Mouse (Mus musculus) embryonic stem cell, embryonic (primary cell): ENCODE measurements around the gene Doc2b.

Experiments used
- CTCF ChIA-PET, 4 experiments: fragments of 300-600 bp in 2 of 4; fragments of 350-600 bp in 2 of 4; sonication (Branson Sonifier 250); formaldehyde crosslinking; loops; one replicate each; lab custom pipeline; 2022; ENCODE audit warnings: inconsistent platforms in 2 of 4; lab: Charles Lee
- POLR2A ChIA-PET, 4 experiments: fragments of 300-600 bp in 2 of 4; fragments of 350-600 bp in 2 of 4; sonication (Branson Sonifier 250); formaldehyde crosslinking; loops; one replicate each; lab custom pipeline; 2022; ENCODE audit warnings: antibody characterized with exemption in 4 of 4, inconsistent platforms in 1 of 4; lab: Charles Lee

Gene Doc2b

DNA sequence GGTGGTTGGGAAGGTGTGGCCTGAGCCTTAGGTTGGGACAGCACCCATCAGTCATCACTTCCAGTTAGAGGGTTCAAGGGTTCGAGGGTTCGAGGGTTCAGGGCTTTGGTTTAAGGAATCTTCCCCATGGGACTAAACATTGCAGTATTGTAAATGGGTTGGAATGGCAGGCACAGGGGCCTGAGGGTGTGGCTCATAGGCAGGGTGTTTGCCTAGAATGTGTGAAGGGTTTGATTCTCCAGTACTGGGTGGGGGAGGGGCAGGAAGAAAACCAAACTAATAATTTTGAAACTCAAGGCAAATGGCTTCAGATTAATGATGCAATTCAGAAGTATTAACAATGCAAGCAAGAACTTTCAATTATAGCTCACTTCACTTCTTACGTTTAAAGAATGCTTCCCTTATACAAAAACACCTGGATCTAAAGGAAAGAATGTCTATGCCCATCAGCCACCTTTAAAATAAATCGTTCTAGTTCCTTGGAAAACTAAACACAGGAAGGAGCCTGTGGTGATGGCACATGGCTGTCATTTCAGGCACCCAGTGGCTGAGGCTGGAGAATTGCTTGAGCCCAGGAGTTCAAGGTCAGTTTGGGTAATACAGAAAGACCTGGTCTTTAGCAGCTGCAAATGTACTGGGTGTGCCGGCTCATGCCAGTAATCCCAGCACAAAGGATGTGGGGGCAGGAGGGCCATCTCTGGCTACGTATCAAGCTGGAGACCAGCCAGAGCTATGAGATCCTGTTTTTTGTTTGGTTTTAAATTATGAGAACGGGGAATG is 6.1 kb upstream of the Doc2b start:
- CTCF ChIA-PET: interaction anchor here in 3 of 4 experiments (0.6 to 1.7 kb wide), 4 partner anchors 102 to 461 kb away, joined by 3 read pairs; no protein-coding TSS in a partner anchor
- POLR2A ChIA-PET: interaction anchor here in 1 of 4 experiments (0.6 to 2.8 kb wide), 6 partner anchors 12 to 1938 kb away, joined by 3 to 7 read pairs (median 4); no protein-coding TSS in a partner anchor

DNA sequence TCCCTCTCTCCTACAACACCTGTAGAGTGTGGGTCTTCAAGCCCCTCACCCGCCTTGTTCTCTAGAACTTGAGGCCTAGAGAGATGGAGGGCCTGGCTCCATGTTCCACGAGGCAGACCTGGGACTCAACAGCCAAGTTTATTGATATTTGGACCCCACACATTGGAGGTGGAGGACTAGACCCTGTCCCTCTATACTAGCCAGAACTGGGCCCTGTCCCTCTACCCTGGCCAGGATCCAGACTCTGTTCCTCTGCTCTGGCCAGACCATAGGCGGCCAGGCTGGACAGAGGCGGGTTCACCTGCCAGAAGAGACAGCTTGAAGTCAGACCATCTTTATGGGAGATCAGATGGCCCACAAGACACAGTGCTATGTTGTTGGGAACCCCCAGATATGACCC is 5.5 kb upstream of the Doc2b start:
- POLR2A ChIA-PET: interaction anchor here in 1 of 4 experiments (1.6 to 1.7 kb wide), 2 partner anchors 11 to 14 kb away, joined by 4 to 5 read pairs; no protein-coding TSS in a partner anchor
- CTCF ChIA-PET: no interaction called here

DNA sequence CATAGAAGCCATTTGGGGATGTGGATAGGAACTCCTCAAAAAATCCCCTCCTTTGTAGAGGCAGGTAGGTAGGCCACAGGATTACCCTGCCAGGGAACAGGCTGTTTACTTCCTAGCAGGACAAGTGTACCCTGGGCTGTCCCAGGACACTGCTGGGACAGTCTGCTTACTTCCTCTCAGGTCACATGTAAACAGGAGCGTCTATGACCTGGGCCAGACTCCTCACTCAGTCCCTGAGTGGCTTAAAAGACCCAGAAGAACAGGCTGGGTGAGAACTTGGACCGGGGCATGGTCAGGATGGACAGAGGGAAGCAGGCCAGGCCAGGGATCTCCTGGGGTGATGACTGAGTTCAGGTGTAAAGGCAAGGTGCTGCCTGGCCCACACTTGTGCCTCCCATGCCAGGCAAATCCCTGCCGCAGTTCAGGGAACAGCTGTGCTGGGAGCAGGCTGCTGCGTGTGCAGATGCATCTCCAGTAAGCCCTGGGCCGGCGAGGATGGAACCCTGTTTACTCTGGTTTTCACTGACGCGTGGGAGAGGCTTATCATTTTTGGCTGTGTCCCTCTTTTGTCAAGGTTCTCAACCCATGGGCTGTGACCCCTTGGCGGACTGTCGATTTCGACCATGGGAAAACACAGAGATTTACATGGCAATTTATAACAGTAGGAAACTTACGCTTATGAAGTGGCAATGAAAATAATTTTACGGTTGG is 842 bp upstream of the Doc2b start:
- CTCF ChIA-PET: no interaction called here
- POLR2A ChIA-PET: no interaction called here

GRCm38 (mm10) chr11:75795321-75795636 is 570 bp downstream of the Doc2b start:
- CTCF ChIA-PET: interaction anchor here in 2 of 4 experiments (1.0 to 2.7 kb wide), 3 partner anchors 12 to 172 kb away, joined by 3 to 17 read pairs (median 5); no protein-coding TSS in a partner anchor
- POLR2A ChIA-PET: interaction anchor here in 2 of 4 experiments (0.8 to 1.1 kb wide), 3 partner anchors 10 to 24 kb away, joined by 3 read pairs; no protein-coding TSS in a partner anchor

DNA sequence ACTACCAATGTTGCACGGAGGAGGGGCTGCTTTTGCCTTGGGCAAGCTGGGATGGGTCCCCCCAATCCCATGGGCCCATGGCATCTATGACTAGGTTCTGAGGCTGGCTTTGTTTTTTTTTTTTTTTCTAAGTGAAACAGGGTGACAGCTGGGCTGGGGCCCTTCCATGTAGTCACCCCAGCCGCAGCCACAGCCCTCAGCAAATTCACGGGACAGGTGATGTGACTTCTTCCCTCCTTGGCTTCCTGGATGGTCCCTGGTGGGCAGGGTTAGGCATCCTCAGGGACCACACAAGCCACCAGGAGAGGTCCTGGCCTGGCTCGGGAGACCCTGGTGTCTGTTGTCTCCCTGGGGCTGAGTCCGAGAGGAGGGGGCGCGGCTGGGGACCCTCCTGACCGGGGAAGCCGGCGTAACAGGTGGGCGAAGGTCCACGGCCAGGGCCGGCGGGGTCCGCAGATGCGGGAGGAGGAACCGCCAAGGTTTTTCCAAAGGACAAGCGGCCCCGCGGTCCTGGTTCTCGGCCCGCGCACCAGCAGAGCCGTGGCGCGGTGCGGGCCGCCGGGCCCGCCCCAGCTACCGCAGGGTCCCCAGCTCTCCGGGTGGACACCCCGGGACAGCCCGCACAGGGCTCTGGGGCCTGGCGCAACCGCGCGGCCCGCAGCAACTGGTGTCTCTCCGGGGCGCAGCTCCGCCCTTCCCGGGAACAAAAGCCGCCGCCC is 1.1 kb downstream of the Doc2b start:
- ChIA-PET CTCF (interaction anchor here in 2 of 4 experiments (1.0 to 2.7 kb wide), 3 partner anchors 12 to 172 kb away, joined by 3 to 17 read pairs (median 5); no protein-coding TSS in a partner anchor), POLR2A (interaction anchor here in 2 of 4 experiments (0.6 to 1.1 kb wide), 4 partner anchors 11 to 25 kb away, joined by 3 read pairs; no protein-coding TSS in a partner anchor)

GRCm38 (mm10) chr11:75793351-75793750 is 2.5 kb downstream of the Doc2b start:
- CTCF ChIA-PET: interaction anchor here in 3 of 4 experiments (0.6 to 2.7 kb wide), 7 partner anchors 11 to 138 kb away, joined by 3 to 17 read pairs (median 4); no protein-coding TSS in a partner anchor
- POLR2A ChIA-PET: interaction anchor here in 3 of 4 experiments (0.6 to 2.3 kb wide), 12 partner anchors 10 to 187 kb away, joined by 3 to 6 read pairs (median 3); partner anchors contain the start of gene Ywhae (in 1 of the 3)

GRCm38 (mm10) chr11:75792535-75792934 is 3.3 kb downstream of the Doc2b start:
- ChIA-PET POLR2A (interaction anchor here in 2 of 4 experiments (0.7 to 2.3 kb wide), 9 partner anchors 10 to 164 kb away, joined by 3 to 6 read pairs (median 3); partner anchors contain the start of gene Ywhae (in 1 of the 2)), CTCF (interaction anchor here in 3 of 4 experiments (0.5 to 1.7 kb wide), 5 partner anchors 10 to 332 kb away, joined by 3 to 4 read pairs (median 3); no protein-coding TSS in a partner anchor)

DNA sequence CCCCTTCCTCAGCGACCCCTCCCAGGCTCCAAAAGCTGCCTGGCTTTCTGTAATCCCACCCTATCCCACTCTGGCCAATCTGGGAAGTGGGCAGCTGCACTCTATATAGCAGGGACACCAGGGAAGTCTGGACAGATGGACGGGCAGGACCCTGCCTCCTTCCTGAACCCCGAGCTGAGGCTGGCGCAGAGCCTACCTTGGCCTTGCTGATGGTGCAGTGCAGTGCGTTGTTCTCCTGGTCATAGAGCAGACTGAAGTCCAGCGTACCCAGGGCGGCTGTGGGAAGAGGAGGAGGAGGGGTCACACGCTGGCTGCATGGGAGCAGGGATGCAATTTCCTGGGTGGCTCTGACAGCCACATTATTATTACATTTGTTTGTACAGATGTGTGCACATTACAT is 10.0 kb downstream of the Doc2b start:
- ChIA-PET CTCF (interaction anchor here in 3 of 4 experiments (0.6 to 2.4 kb wide), 4 partner anchors 10 to 181 kb away, joined by 3 to 5 read pairs (median 4); no protein-coding TSS in a partner anchor), POLR2A (interaction anchor here in 1 of 4 experiments (1.0 to 1.7 kb wide), 2 partner anchors 10 to 19 kb away, joined by 3 to 4 read pairs; no protein-coding TSS in a partner anchor)

DNA sequence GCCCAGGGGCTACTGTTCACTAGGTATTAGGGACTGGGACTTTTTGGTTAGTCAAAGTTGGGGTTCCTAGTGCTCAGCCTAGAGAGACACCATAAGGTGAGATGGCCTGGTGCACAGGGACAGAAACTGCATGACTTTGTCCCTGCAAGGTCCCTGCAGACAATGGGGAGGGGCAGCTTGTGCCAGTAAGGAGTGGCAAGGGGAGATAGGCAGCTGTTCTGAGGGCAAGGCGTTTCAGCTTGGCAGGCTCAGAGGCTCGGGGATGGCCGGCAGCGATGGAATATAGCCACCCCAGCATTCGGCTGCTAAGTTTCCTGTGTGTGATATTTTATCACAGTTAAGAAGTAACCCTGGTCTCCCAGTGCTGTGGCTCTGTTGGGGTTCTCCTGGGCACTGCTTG is 12.1 kb downstream of the Doc2b start:
- POLR2A ChIA-PET: interaction anchor here in 1 of 4 experiments (1.2 kb wide), 1 partner anchor 30 kb away, joined by 3 read pairs; no protein-coding TSS in a partner anchor

DNA sequence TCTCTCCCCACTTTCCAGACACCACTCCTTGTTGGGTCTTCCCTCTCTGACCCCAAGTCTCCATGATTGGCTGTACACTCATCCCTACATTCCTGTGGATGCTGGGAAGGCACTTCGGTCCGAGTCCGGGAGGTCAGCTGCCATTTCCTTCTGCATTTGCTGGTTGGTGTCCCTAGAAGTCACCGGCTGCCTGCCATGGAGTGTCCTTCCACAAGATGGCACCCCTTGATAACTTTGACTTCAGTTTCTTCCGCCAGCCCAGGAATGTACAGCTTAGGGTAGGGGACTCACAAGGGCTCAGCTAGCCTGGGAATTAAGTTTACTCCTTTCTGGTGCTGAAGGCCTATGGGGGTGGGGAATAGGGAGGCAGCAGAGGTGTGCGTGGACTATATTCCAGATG is 13.9 kb downstream of the Doc2b start:
- ChIA-PET CTCF (interaction anchor here (0.5 to 4.9 kb wide), 49 partner anchors 11 to 784 kb away, joined by 3 to 57 read pairs (median 4); partner anchors contain the start of genes 1700016K19Rik (in 1 of the 4) and Timm22 (in 1 of the 4)), POLR2A (interaction anchor here in 3 of 4 experiments (0.6 to 1.7 kb wide), 11 partner anchors 10 to 259 kb away, joined by 3 to 11 read pairs (median 3); no protein-coding TSS in a partner anchor)

More for the DNA sequence above, 12.1 kb downstream of the Doc2b start:
- CTCF ChIA-PET: interaction anchor here in 3 of 4 experiments (0.6 to 4.9 kb wide), 9 partner anchors 8 to 183 kb away, joined by 3 to 57 read pairs (median 21); no protein-coding TSS in a partner anchor

DNA sequence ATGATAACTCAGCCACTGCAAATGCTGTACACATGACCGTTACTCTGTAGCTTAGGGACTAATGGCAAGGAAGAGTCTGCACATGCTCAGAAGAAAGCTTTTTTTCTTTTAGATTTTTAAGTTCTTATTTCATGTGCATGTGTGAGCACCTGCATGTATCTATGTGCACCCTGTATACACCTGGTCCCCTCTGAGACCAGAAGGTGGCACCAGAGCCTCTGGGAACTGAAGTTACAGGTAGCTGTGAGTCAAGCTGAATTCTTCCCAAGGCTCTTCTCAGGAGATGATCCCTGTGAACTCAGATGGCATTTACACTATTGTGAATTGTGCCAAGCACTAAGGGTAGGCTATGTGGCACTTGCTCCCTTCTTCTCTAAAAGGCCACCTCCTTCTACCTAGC is 19.9 kb downstream of the Doc2b start:
- POLR2A ChIA-PET: interaction anchor here in 2 of 4 experiments (0.8 to 1.7 kb wide), 5 partner anchors 10 to 631 kb away, joined by 3 to 6 read pairs (median 4); partner anchors contain the start of genes Ywhae (in 2 of the 2) and Timm22 (in 1 of the 2)
- CTCF ChIA-PET: interaction anchor here (0.6 to 3.7 kb wide), 39 partner anchors 9 to 630 kb away, joined by 3 to 19 read pairs (median 4); no protein-coding TSS in a partner anchor

DNA sequence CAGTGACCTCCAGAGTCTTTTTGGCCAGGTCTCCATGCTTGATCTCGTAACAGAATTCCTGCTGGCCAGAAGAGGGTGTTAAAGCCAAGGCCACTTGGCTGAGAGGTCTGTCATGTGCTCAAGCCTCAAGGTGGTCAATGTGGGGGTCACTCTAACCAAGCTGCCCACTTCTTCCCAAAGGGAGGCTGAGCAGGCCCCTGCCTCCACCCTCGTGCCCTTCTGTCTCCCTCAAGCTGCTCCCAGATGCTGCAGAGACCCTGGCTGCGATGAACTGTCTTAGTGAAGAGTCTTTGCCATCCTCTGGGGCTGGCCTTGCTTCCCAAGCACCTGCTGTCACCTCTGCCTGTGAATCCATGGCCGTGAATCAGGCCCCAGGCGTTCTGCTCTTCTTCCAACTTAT is 23.3 kb downstream of the Doc2b start:
- ChIA-PET POLR2A (interaction anchor here in 2 of 4 experiments (0.6 to 4.0 kb wide), 5 partner anchors 17 to 154 kb away, joined by 3 to 25 read pairs (median 3); partner anchors contain the start of gene Ywhae (in 1 of the 2)), CTCF (interaction anchor here in 1 of 4 experiments (1.5 kb wide), 1 partner anchor 193 kb away, joined by 3 read pairs; no protein-coding TSS in a partner anchor)

- ChIA-PET CTCF (interaction anchor here (0.5 to 3.0 kb wide), 24 partner anchors 10 to 911 kb away, joined by 3 to 15 read pairs (median 4); no protein-coding TSS in a partner anchor), POLR2A (interaction anchor here in 3 of 4 experiments (0.6 to 3.9 kb wide), 15 partner anchors 24 to 226 kb away, joined by 3 to 12 read pairs (median 4); partner anchors contain the start of gene Ywhae (in 1 of the 3))
These were observed 26.6 kb downstream of the Doc2b start for GRCm38 (mm10) chr11:75769206-75769605.

GRCm38 (mm10) chr11:75768091-75768989 is 27.5 kb downstream of the Doc2b start:
- CTCF ChIA-PET: interaction anchor here in 3 of 4 experiments (0.6 to 2.5 kb wide), 22 partner anchors 9 to 910 kb away, joined by 3 to 15 read pairs (median 4); no protein-coding TSS in a partner anchor
- POLR2A ChIA-PET: interaction anchor here in 3 of 4 experiments (0.6 to 6.4 kb wide), 15 partner anchors 8 to 227 kb away, joined by 3 to 75 read pairs (median 3); no protein-coding TSS in a partner anchor

DNA sequence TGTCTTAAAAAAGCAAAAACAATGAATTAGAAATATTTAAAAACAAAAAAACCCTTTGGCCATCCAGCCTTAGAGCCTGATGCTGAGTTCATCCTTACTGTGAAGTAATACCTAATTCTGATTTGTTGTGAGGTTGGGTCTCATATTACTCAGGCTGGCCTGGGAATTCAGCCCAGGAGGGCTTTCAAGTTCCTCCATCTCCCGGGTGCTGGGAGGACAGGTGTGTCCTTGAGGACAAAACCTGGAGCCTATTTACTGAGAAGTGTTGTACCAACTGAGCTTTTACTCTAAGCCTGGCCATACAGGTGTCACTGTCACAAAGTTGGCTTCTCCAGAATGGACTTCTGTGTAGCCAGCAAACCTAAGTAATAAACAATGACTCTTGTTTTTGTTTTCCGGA is 28.8 kb downstream of the Doc2b start:
- ChIA-PET CTCF (interaction anchor here in 1 of 4 experiments (1.5 to 1.9 kb wide), 2 partner anchors 9 to 200 kb away, joined by 3 to 5 read pairs; no protein-coding TSS in a partner anchor), POLR2A (interaction anchor here in 3 of 4 experiments (0.5 to 6.4 kb wide), 13 partner anchors 13 to 198 kb away, joined by 3 to 75 read pairs (median 4); no protein-coding TSS in a partner anchor)
